Mouse (Mus musculus): ENCODE data around the gene Atp8a2. TPM values are rescaled to one million over a fixed set of nuclear protein-coding genes. Genes with fewer than 3 reads are reported as not detected.

The Atp8a2 gene
- 0.01 TPM in 1 of 2 replicates, not detected in the other for polyA plus RNA-seq (2012)

- H3K36me3 ChIP-seq (ENCODE audit: control insufficient read depth), result no peaks in the 10 kb centered on the region
- no peak for TF ChIP-seq TAL1 (IDR thresholded peaks at IDR 0.05; ENCODE audit: low read length)
- TF ChIP-seq GATA1 (IDR thresholded peaks at IDR 0.05; ENCODE audit: low read length), result no peak
These were observed at the start of gene Atp8a2 for GRCm38 (mm10) chr14:60196884-60197283. Atp8a2 (minus strand) TSS chr14:60197179.

GRCm38 (mm10) chr14:60238551-60238950, 41.6 kb upstream of the Atp8a2 start:
- Histone ChIP-seq H3K27me3 (ENCODE audit: control insufficient read depth) (no peaks in the 10 kb centered on the region), H3K4me3 (replicated peaks) (no peak overlapping the region), H3K9me3 (ENCODE audit: control insufficient read depth, low read length) (no peaks in the 10 kb centered on the region), H3K4me1 (ENCODE audit: control insufficient read depth) (no peaks in the 10 kb centered on the region), H3K36me3 (ENCODE audit: control insufficient read depth) (peaks cover 89% of the 10 kb centered on the region)
- TF ChIP-seq GATA1 (IDR thresholded peaks at IDR 0.05; ENCODE audit: low read length) (no peak), TAL1 (IDR thresholded peaks at IDR 0.05; ENCODE audit: low read length) (no peak)

More at GRCm38 (mm10) chr14:60196884-60197283, at the start of gene Atp8a2:
- Histone ChIP-seq H3K27me3 (ENCODE audit: control insufficient read depth) (no peaks in the 10 kb centered on the region), H3K9me3 (ENCODE audit: control insufficient read depth, low read length) (no peaks in the 10 kb centered on the region), H3K4me1 (ENCODE audit: control insufficient read depth) (no peaks in the 10 kb centered on the region), H3K4me3 (replicated peaks) (no peak within 1 kb of the TSS)

- Histone ChIP-seq H3K4me1 (ENCODE audit: control insufficient read depth) (no peaks in the 10 kb centered on the region), H3K27me3 (ENCODE audit: control insufficient read depth) (no peaks in the 10 kb centered on the region), H3K9me3 (ENCODE audit: control insufficient read depth, low read length) (no peaks in the 10 kb centered on the region), H3K36me3 (ENCODE audit: control insufficient read depth) (peaks cover 64% of the 10 kb centered on the region), H3K4me3 (replicated peaks) (no peak overlapping the region)
- TF ChIP-seq TAL1 (IDR thresholded peaks at IDR 0.05; ENCODE audit: low read length), result no peak
- TF ChIP-seq GATA1 (IDR thresholded peaks at IDR 0.05; ENCODE audit: low read length), result no peak
These were observed 22.9 kb upstream of the Atp8a2 start for GRCm38 (mm10) chr14:60219886-60220285.

GRCm38 (mm10) chr14:60217616-60218015, 20.6 kb upstream of the Atp8a2 start:
- no peaks in the 10 kb centered on the region for H3K9me3 ChIP-seq (ENCODE audit: control insufficient read depth, low read length)
- no peaks in the 10 kb centered on the region for H3K4me1 ChIP-seq (ENCODE audit: control insufficient read depth)
- H3K4me3 ChIP-seq (replicated peaks), result no peak overlapping the region
- H3K27me3 ChIP-seq (ENCODE audit: control insufficient read depth), result no peaks in the 10 kb centered on the region
- peaks cover 54% of the 10 kb centered on the region for H3K36me3 ChIP-seq (ENCODE audit: control insufficient read depth)
- no peak for TF ChIP-seq GATA1 (IDR thresholded peaks at IDR 0.05; ENCODE audit: low read length)
- TF ChIP-seq TAL1 (IDR thresholded peaks at IDR 0.05; ENCODE audit: low read length), result no peak

GRCm38 (mm10) chr14:60216125-60216524, 19.1 kb upstream of the Atp8a2 start:
- Histone ChIP-seq H3K9me3 (ENCODE audit: control insufficient read depth, low read length) (no peaks in the 10 kb centered on the region), H3K36me3 (ENCODE audit: control insufficient read depth) (peaks cover 40% of the 10 kb centered on the region), H3K27me3 (ENCODE audit: control insufficient read depth) (no peaks in the 10 kb centered on the region), H3K4me1 (ENCODE audit: control insufficient read depth) (no peaks in the 10 kb centered on the region), H3K4me3 (replicated peaks) (no peak overlapping the region)
- TF ChIP-seq TAL1 (IDR thresholded peaks at IDR 0.05; ENCODE audit: low read length) (no peak), GATA1 (IDR thresholded peaks at IDR 0.05; ENCODE audit: low read length) (no peak)

- Histone ChIP-seq H3K4me1 (ENCODE audit: control insufficient read depth) (no peaks in the 10 kb centered on the region), H3K27me3 (ENCODE audit: control insufficient read depth) (no peaks in the 10 kb centered on the region), H3K4me3 (replicated peaks) (no peak overlapping the region), H3K9me3 (ENCODE audit: control insufficient read depth, low read length) (no peaks in the 10 kb centered on the region), H3K36me3 (ENCODE audit: control insufficient read depth) (peaks cover 30% of the 10 kb centered on the region)
- no peak for TF ChIP-seq TAL1 (IDR thresholded peaks at IDR 0.05; ENCODE audit: low read length)
These were observed 18.0 kb upstream of the Atp8a2 start for GRCm38 (mm10) chr14:60215000-60215399.

GRCm38 (mm10) chr14:60214040-60214439, 17.1 kb upstream of the Atp8a2 start:
- Histone ChIP-seq H3K4me1 (ENCODE audit: control insufficient read depth) (no peaks in the 10 kb centered on the region), H3K36me3 (ENCODE audit: control insufficient read depth) (peaks cover 20% of the 10 kb centered on the region), H3K9me3 (ENCODE audit: control insufficient read depth, low read length) (no peaks in the 10 kb centered on the region), H3K4me3 (replicated peaks) (no peak overlapping the region), H3K27me3 (ENCODE audit: control insufficient read depth) (no peaks in the 10 kb centered on the region)
- TF ChIP-seq GATA1 (IDR thresholded peaks at IDR 0.05; ENCODE audit: low read length) (no peak), TAL1 (IDR thresholded peaks at IDR 0.05; ENCODE audit: low read length) (no peak)

GRCm38 (mm10) chr14:60209166-60209565, 12.2 kb upstream of the Atp8a2 start:
- Histone ChIP-seq H3K36me3 (ENCODE audit: control insufficient read depth) (no peaks in the 10 kb centered on the region), H3K27me3 (ENCODE audit: control insufficient read depth) (no peaks in the 10 kb centered on the region), H3K9me3 (ENCODE audit: control insufficient read depth, low read length) (no peaks in the 10 kb centered on the region), H3K4me1 (ENCODE audit: control insufficient read depth) (no peaks in the 10 kb centered on the region), H3K4me3 (replicated peaks) (no peak overlapping the region)
- TF ChIP-seq TAL1 (IDR thresholded peaks at IDR 0.05; ENCODE audit: low read length) (no peak), GATA1 (IDR thresholded peaks at IDR 0.05; ENCODE audit: low read length) (no peak)

- Histone ChIP-seq H3K9me3 (ENCODE audit: control insufficient read depth, low read length) (no peaks in the 10 kb centered on the region), H3K4me1 (ENCODE audit: control insufficient read depth) (no peaks in the 10 kb centered on the region), H3K27me3 (ENCODE audit: control insufficient read depth) (no peaks in the 10 kb centered on the region), H3K36me3 (ENCODE audit: control insufficient read depth) (no peaks in the 10 kb centered on the region), H3K4me3 (replicated peaks) (no peak overlapping the region)
- TF ChIP-seq GATA1 (IDR thresholded peaks at IDR 0.05; ENCODE audit: low read length), result no peak
These were observed 8.0 kb upstream of the Atp8a2 start for GRCm38 (mm10) chr14:60204993-60205392.

- no peaks in the 10 kb centered on the region for H3K4me1 ChIP-seq (ENCODE audit: control insufficient read depth)
These were observed 980 bp downstream of the Atp8a2 start for GRCm38 (mm10) chr14:60195999-60196398.

More at GRCm38 (mm10) chr14:60195999-60196398, 980 bp downstream of the Atp8a2 start:
- Histone ChIP-seq H3K9me3 (ENCODE audit: control insufficient read depth, low read length) (peaks cover 3% of the 10 kb centered on the region), H3K27me3 (ENCODE audit: control insufficient read depth) (no peaks in the 10 kb centered on the region), H3K4me3 (replicated peaks) (no peak overlapping the region), H3K36me3 (ENCODE audit: control insufficient read depth) (no peaks in the 10 kb centered on the region)
- TF ChIP-seq GATA1 (IDR thresholded peaks at IDR 0.05; ENCODE audit: low read length), result no peak
- no peak for TF ChIP-seq TAL1 (IDR thresholded peaks at IDR 0.05; ENCODE audit: low read length)
